Mouse (Mus musculus) layer of hippocampus, postnatal 25 days (tissue): ENCODE results near the gene Usp33. TPM values are rescaled to one million over a fixed set of nuclear protein-coding genes. Genes with fewer than 3 reads are reported as not detected.

Experiments used
- DNase-seq, 2 experiments: peaks; one replicate each; pipeline ENCODE4 v3.0.0; 2022; ENCODE audit warnings: mixed read lengths in 2 of 2, low spot score in 1 of 2; ENCODE audit errors: extremely low spot score in 1 of 2
- total RNA-seq, 2 experiments: library from RNA; stranded (reverse); gene quantifications; 2 replicates each; pipeline ENCODE4 v1.2.3; 2021

The Usp33 gene
- total RNA-seq, 2 experiments from 2014 or later, result 116 to 123 TPM

GRCm38 (mm10) chr3:152397335-152397940 is 51.2 kb downstream of the Usp33 start:
- no peak for DNase-seq

GRCm38 (mm10) chr3:152400441-152400840 is 54.2 kb downstream of the Usp33 start:
- DNase-seq, result no peak

- no peak for DNase-seq
Observed at GRCm38 (mm10) chr3:152400875-152401274, 54.6 kb downstream of the Usp33 start.

GRCm38 (mm10) chr3:152401964-152402670 is 55.8 kb downstream of the Usp33 start:
- DNase-seq, result no peak

- DNase-seq, result no peak
Observed at GRCm38 (mm10) chr3:152402671-152403066, 56.4 kb downstream of the Usp33 start.

GRCm38 (mm10) chr3:152403827-152404226 is 57.5 kb downstream of the Usp33 start:
- DNase-seq, result no peak

- DNase-seq, result no peak
Observed at GRCm38 (mm10) chr3:152405420-152405819, 59.1 kb downstream of the Usp33 start.

GRCm38 (mm10) chr3:152405978-152406640 is 59.8 kb downstream of the Usp33 start:
- DNase-seq, result no peak

- DNase-seq, result no peak
Observed at GRCm38 (mm10) chr3:152410980-152411551, 64.8 kb downstream of the Usp33 start.

GRCm38 (mm10) chr3:152412362-152412761 is 66.1 kb downstream of the Usp33 start:
- DNase-seq, result no peak

GRCm38 (mm10) chr3:152428925-152429324 is 82.6 kb downstream of the Usp33 start:
- DNase-seq, result no peak

GRCm38 (mm10) chr3:152432677-152433076 is 86.4 kb downstream of the Usp33 start:
- no peak for DNase-seq

GRCm38 (mm10) chr3:152435590-152435989 is 89.3 kb downstream of the Usp33 start:
- no peak for DNase-seq

- DNase-seq, result no peak
Observed at GRCm38 (mm10) chr3:152438068-152438467, 91.8 kb downstream of the Usp33 start.

GRCm38 (mm10) chr3:152442795-152443194 is 96.5 kb downstream of the Usp33 start:
- DNase-seq, result no peak

Other genes starting within 250 kb of the Usp33 start
- 1 to 10 TPM; 1.0 to 1.9 TPM for gene Gipc2, start 180.2 kb upstream of the Usp33 start, total RNA-seq
- 10 to 100 TPM; 59.0 to 59.1 TPM for gene Dnajb4, start 136.2 kb upstream of the Usp33 start, total RNA-seq
- 100 to 1,000 TPM; 100 to 138 TPM for gene Fubp1, start 136.1 kb upstream of the Usp33 start, total RNA-seq
- gene Nexn, start 80.1 kb upstream of the Usp33 start, total RNA-seq, result 1 to 10 TPM; 1.2 to 1.4 TPM
- gene Miga1, start 6.1 kb upstream of the Usp33 start, total RNA-seq, result 10 to 100 TPM; 72.0 to 79.1 TPM
- 10 to 100 TPM; 40.4 to 43.1 TPM for gene Zzz3, start 49.0 kb downstream of the Usp33 start, total RNA-seq